Mouse (Mus musculus) heart, postnatal 0 days (tissue): ENCODE measurements around the gene Olfr54. TPM values are rescaled to one million over a fixed set of nuclear protein-coding genes. Genes with fewer than 3 reads are reported as not detected.

Experiments used
- ATAC-seq: fragments of 200-750 bp; cut with Nextera tagmentation; 2 replicates; pipeline ENCODE4 v1.8.0; 2017; ENCODE audit warnings: low read depth, moderate number of reproducible peaks, moderate library complexity; ENCODE audit not compliant: insufficient read depth
- DNase-seq: peaks from one replicate; pipeline ENCODE4 v3.0.0-alpha.2; 2016; ENCODE audit warnings: low spot score
- H3K27ac ChIP-seq: fragments of 300-500 bp; sonication (generic); 2 replicates; pipeline ENCODE4 v1.5.1; 2014; ENCODE audit warnings: low read depth, mild to moderate bottlenecking
- H3K27me3 ChIP-seq: fragments of 300-500 bp; sonication (generic); 2 replicates; pipeline ENCODE4 v1.6.1; 2014; ENCODE audit warnings: low read length, mixed read lengths; ENCODE audit not compliant: control insufficient read depth, insufficient read depth
- H3K36me3 ChIP-seq: fragments of 300-500 bp; sonication (generic); replicated peaks from 2 replicates; pipeline ENCODE4 v1.6.1; 2014; ENCODE audit warnings: low read length, mixed read lengths; ENCODE audit not compliant: control insufficient read depth, insufficient read depth
- H3K4me1 ChIP-seq: fragments of 300-500 bp; sonication (generic); 2 replicates; pipeline ENCODE4 v1.6.1; 2014; ENCODE audit warnings: antibody characterized with exemption; ENCODE audit not compliant: control insufficient read depth, insufficient read depth
- H3K4me2 ChIP-seq: fragments of 300-500 bp; sonication (generic); 2 replicates; pipeline ENCODE4 v1.6.1; 2014; ENCODE audit warnings: low read depth, mild to moderate bottlenecking, low read length, moderate library complexity
- H3K4me3 ChIP-seq: fragments of 300-500 bp; sonication (generic); 2 replicates; pipeline ENCODE4 v1.5.1; 2014; ENCODE audit warnings: low read depth, low read length
- H3K9ac ChIP-seq: fragments of 300-500 bp; sonication (generic); replicated peaks from 2 replicates; pipeline ENCODE4 v1.6.1; 2014; ENCODE audit warnings: low read depth, low read length, mixed read lengths
- H3K9me3 ChIP-seq: fragments of 300-500 bp; sonication (generic); replicated peaks from 2 replicates; pipeline ENCODE4 v1.6.1; 2016; ENCODE audit warnings: low read length; ENCODE audit not compliant: control insufficient read depth
- CTCF ChIP-seq: IDR thresholded peaks from 2 replicates; pipeline ENCODE4 v1.5.1; 2016; ENCODE audit warnings: antibody characterized with exemption, control low read depth, low read depth
- EP300 ChIP-seq: IDR thresholded peaks from 2 replicates; pipeline ENCODE4 v1.6.1; 2016; ENCODE audit warnings: antibody characterized with exemption, low read depth
- WGBS: fragments of 180-500 bp; shearing (Covaris S2); extraction: QIAGEN DNeasy Blood & Tissue Kit; methylation state at CpG from one replicate; pipeline ENCODE4 v1.1.7; 2014; 5-methylcytosine and 5-hydroxymethylcytosine counted together
- polyA plus RNA-seq: library from polyadenylated mRNA; unstranded; fragments of >200 nt; fragmentation: Nextera tagmentation; extraction: Ambion mirVana; gene quantifications from 2 replicates; pipeline ENCODE4 v1.2.1, GENCODE M21; 2015
- total RNA-seq: library from RNA; depleted of rRNA; stranded (reverse); fragments of >200 nt; gene quantifications from 2 replicates; pipeline ENCODE4 v1.2.3, GENCODE M21; 2014; ENCODE audit warnings: low replicate concordance; rRNA removed

Olfr54 gene
- total RNA-seq (not detected in 2 replicates), polyA plus RNA-seq (not detected in 2 replicates)

DNA sequence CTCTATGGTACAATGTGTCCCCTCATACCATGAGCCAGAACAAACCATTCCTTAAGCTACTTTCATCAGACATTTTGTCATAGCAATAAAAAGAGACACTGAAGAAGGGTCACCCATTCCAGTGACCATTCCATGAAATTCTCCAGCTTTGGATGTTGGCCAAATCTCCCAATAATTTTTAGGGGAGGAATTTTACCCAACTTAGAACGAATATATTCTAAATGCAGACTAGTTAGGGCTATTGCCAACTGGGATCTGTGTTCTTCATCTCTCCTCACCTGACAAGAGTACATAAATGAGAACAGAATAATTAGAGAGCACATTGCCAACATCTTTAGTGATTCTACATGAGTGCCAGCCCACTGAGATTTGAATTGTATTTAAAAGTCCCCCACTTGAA is at the start of gene Olfr54:
Olfr54 (plus strand) TSS at position 301 of the 400 bp plus-strand sequence.
- H3K4me2 ChIP-seq, result no peak within 1 kb of the TSS
- no peak for TF ChIP-seq CTCF
- no peak for TF ChIP-seq EP300
- no peaks in the 10 kb centered on the region for H3K9me3 ChIP-seq
- no peak within 1 kb of the TSS for H3K9ac ChIP-seq
- no peak within 1 kb of the TSS for H3K27ac ChIP-seq
- no peak within 1 kb of the TSS for H3K4me3 ChIP-seq
- WGBS, result 57% methylated on average over 1 of the region's 1 CpGs
- H3K27me3 ChIP-seq, result no peaks in the 10 kb centered on the region
- H3K4me1 ChIP-seq, result no peaks in the 10 kb centered on the region
- no peaks in the 10 kb centered on the region for H3K36me3 ChIP-seq
- ATAC-seq (no peak), DNase-seq (no peak)

DNA sequence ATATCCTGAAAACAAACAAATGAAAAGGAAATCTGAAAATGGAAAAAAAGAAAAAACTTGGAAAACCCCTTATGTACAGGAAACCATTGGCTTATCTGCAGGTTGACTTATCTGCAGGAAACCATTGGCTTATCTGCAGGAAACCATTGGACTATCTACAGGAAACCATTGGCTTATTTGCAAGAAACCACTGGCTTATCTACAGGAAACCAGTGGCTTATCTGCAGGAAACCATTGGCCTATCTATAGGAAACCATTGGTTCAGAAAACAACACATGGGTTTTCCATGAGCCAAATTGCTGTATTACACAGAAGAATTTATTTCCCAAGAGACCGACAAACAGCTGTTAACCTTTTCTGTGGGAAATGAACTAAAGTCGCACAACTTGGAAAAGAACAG is 49.1 kb upstream of the Olfr54 start:
- Histone ChIP-seq H3K27ac (no peak overlapping the region), H3K4me3 (no peak overlapping the region), H3K9me3 (no peaks in the 10 kb centered on the region), H3K36me3 (no peaks in the 10 kb centered on the region), H3K4me2 (no peak overlapping the region), H3K4me1 (no peaks in the 10 kb centered on the region), H3K27me3 (peaks cover 2% of the 10 kb centered on the region; the same call in 1 of the 2 replicates), H3K9ac (no peak overlapping the region)
- WGBS, result 59% methylated on average over 2 of the region's 2 CpGs
- peak; percentile 95 for TF ChIP-seq EP300
- TF ChIP-seq CTCF, result no peak
- DNase-seq (peak; percentile 9), ATAC-seq (peak; percentile 44)

DNA sequence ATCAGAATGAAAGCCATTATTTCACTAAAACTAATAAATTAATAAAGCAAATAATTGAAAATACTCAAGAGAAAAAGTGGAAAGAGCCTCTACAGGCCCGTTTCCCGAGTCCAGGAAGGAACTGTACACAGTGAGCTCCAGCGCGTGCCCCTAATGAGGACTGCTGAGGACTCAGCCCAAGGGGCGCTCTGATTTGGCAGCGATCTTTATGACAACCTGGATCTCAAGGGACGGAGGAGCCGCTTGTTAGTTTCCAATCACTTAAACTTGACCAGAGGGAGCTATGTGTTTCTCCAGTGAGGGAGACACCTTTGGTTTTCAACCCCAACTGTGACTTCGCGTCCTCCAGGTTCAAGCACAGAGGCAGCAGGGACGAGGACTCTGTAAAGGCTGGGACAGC is 47.8 kb upstream of the Olfr54 start, which contains the start of gene Olfr1378:
Olfr1378 (plus strand) TSS at position 301 of the 400 bp plus-strand sequence.
- Histone ChIP-seq H3K4me3 (no peak within 1 kb of the TSS), H3K9ac (no peak within 1 kb of the TSS), H3K9me3 (no peaks in the 10 kb centered on the region), H3K4me2 (no peak within 1 kb of the TSS), H3K27me3 (peaks cover 7% of the 10 kb centered on the region; the same call in 1 of the 2 replicates), H3K4me1 (no peaks in the 10 kb centered on the region), H3K36me3 (no peaks in the 10 kb centered on the region), H3K27ac (no peak within 1 kb of the TSS)
- TF ChIP-seq EP300, result no peak
- no peak for TF ChIP-seq CTCF
- ATAC-seq (no peak), DNase-seq (no peak)
- WGBS, result 85% methylated on average over 11 of the region's 11 CpGs

DNA sequence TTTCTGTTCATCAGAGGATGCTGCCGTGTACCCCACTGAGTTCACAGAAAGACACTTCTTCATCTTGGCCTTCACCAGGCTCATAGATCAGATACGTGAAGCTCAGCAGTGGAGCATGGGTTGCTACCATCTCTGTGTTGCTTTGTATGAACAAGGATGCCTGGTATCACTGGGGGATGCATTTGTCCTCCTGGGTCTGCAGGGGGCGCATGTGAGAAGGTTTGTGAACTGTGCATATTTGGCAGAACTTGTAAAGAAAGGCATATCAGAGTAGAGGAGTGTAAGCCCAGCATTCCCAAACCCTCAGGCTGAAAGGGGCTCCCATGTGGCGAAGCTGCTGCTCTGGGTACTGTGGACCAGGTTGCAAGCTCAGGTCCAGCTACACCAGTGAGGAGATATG is 36.8 kb upstream of the Olfr54 start:
- no peaks in the 10 kb centered on the region for H3K4me1 ChIP-seq
- WGBS, result 67% methylated on average over 4 of the region's 4 CpGs
- no peaks in the 10 kb centered on the region for H3K9me3 ChIP-seq
- no peak for ATAC-seq
- no peaks in the 10 kb centered on the region for H3K36me3 ChIP-seq
- no peak overlapping the region for H3K9ac ChIP-seq
- H3K27me3 ChIP-seq, result 0 out of 2 replicates have a peak, but pooled peaks cover 14% of the 10 kb centered on the region
- H3K4me2 ChIP-seq, result no peak overlapping the region
- no peak for TF ChIP-seq EP300
- peak; percentile 20; the same call in 1 of the 2 replicates for TF ChIP-seq CTCF
- no peak for DNase-seq
- no peak overlapping the region for H3K4me3 ChIP-seq
- H3K27ac ChIP-seq, result no peak overlapping the region

DNA sequence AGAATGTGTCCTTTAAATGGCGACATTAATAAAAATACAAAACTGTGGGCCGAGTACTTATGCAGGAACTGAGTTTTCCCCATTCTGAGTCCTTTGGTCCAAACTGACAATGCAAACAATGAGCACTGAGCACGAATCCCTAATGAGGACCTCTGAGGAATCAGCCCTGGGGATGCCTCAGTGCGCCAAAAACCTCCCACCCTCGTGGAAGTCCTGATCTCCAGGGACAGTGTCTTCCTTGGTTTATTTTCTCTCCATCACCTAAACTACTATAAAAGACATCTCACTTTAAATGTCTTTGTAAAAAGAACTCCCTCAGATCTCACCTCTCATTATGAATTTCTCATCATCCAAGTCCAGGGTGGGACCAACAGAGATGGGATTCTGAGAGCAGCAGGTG is 32.4 kb upstream of the Olfr54 start, which contains the start of gene Olfr1377:
Olfr1377 (plus strand) TSS at position 301 of the 400 bp plus-strand sequence.
- H3K9me3 ChIP-seq, result no peaks in the 10 kb centered on the region
- H3K4me2 ChIP-seq, result no peak within 1 kb of the TSS
- 77% methylated on average over 5 of the region's 5 CpGs for WGBS
- no peak for TF ChIP-seq EP300
- no peak for TF ChIP-seq CTCF
- H3K27ac ChIP-seq, result no peak within 1 kb of the TSS
- H3K27me3 ChIP-seq, result peaks cover 16% of the 10 kb centered on the region; the same call in 1 of the 2 replicates
- no peaks in the 10 kb centered on the region for H3K4me1 ChIP-seq
- H3K9ac ChIP-seq, result no peak within 1 kb of the TSS
- DNase-seq, result no peak
- ATAC-seq, result no peak
- H3K4me3 ChIP-seq, result no peak within 1 kb of the TSS
- no peaks in the 10 kb centered on the region for H3K36me3 ChIP-seq

DNA sequence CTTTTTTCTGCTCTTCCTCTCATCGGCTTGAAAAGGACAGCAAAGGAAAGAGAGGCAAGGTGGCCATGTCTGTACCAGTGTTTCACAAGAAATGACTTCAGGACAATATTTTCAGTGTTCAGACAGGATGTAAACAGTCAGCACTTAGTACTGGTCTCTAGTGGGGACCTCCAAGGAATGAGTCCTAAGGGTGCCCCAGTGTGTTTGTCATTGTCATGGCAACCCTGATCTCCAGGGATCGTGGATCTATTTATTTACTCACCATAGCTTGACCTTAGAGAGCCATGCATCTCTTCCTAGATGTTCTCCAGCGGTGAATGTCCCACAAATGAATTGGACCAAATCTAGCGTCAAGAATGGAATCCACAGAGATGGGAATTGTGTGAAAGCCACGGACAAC is 10.7 kb upstream of the Olfr54 start, which contains the start of gene Olfr51:
Olfr51 (plus strand) TSS at position 301 of the 400 bp plus-strand sequence.
- H3K27me3 ChIP-seq, result no peaks in the 10 kb centered on the region
- H3K4me3 ChIP-seq, result no peak within 1 kb of the TSS
- no peaks in the 10 kb centered on the region for H3K9me3 ChIP-seq
- DNase-seq (no peak), ATAC-seq (no peak)
- H3K9ac ChIP-seq, result no peak within 1 kb of the TSS
- WGBS, result 62% methylated on average over 5 of the region's 5 CpGs
- no peak within 1 kb of the TSS for H3K4me2 ChIP-seq
- no peak for TF ChIP-seq CTCF
- TF ChIP-seq EP300, result no peak
- H3K36me3 ChIP-seq, result no peaks in the 10 kb centered on the region
- H3K27ac ChIP-seq, result no peak within 1 kb of the TSS
- no peaks in the 10 kb centered on the region for H3K4me1 ChIP-seq
